Mouse (Mus musculus) midbrain, embryonic 16.5 days (tissue): ENCODE results near the gene Fam205a3. TPM values are rescaled to one million over a fixed set of nuclear protein-coding genes. Genes with fewer than 3 reads are reported as not detected.
"Not testable (repeated sequence)": the region's sequence is repeated elsewhere in the genome, so short reads cannot be mapped to it uniquely, and the experiment has no call there.

Source experiments
- ATAC-seq: fragments of 200-750 bp; cut with Nextera tagmentation; 2 replicates; pipeline ENCODE4 v1.8.0; 2017; ENCODE audit warnings: moderate TSS enrichment
- H3K27ac ChIP-seq: fragments of 300-500 bp; sonication (generic); 2 replicates; pipeline ENCODE4 v1.5.1; 2014; ENCODE audit warnings: mild to moderate bottlenecking, low read length, mixed read lengths
- H3K27me3 ChIP-seq: fragments of 300-500 bp; sonication (generic); 2 replicates; pipeline ENCODE4 v1.6.1; 2014; ENCODE audit warnings: low read depth, low read length, mixed read lengths; ENCODE audit not compliant: control insufficient read depth, insufficient read depth
- H3K36me3 ChIP-seq: fragments of 300-500 bp; sonication (generic); 2 replicates; pipeline ENCODE4 v1.6.1; 2014; ENCODE audit warnings: mild to moderate bottlenecking, low read length, moderate library complexity, mixed read lengths; ENCODE audit not compliant: control insufficient read depth, insufficient read depth
- H3K4me1 ChIP-seq: fragments of 300-500 bp; sonication (generic); 2 replicates; pipeline ENCODE4 v1.6.1; 2014; ENCODE audit warnings: mild to moderate bottlenecking, low read length, mixed read lengths; ENCODE audit not compliant: control insufficient read depth, insufficient read depth
- H3K4me2 ChIP-seq: fragments of 300-500 bp; sonication (generic); 2 replicates; pipeline ENCODE4 v1.6.1; 2014; ENCODE audit warnings: mild to moderate bottlenecking, low read length, mixed read lengths
- H3K4me3 ChIP-seq: fragments of 300-500 bp; sonication (generic); 2 replicates; pipeline ENCODE4 v1.5.1; 2014; ENCODE audit warnings: low read depth, mild to moderate bottlenecking, low read length, moderate library complexity, mixed read lengths
- H3K9ac ChIP-seq: fragments of 300-500 bp; sonication (generic); 2 replicates; pipeline ENCODE4 v1.6.1; 2014; ENCODE audit warnings: low read depth, low read length, mixed read lengths
- H3K9me3 ChIP-seq: fragments of 300-500 bp; sonication (generic); replicated peaks from 2 replicates; pipeline ENCODE4 v1.6.1; 2014; ENCODE audit warnings: mild to moderate bottlenecking, low read length, mixed read lengths; ENCODE audit not compliant: control insufficient read depth, poor library complexity, severe bottlenecking
- WGBS: fragments of 180-500 bp; shearing (Covaris S2); extraction: QIAGEN DNeasy Blood & Tissue Kit; methylation state at CpG from one replicate; pipeline ENCODE4 v1.1.7; 2014; 5-methylcytosine and 5-hydroxymethylcytosine counted together
- polyA plus RNA-seq: library from polyadenylated mRNA; unstranded; fragments of >200 nt; fragmentation: Nextera tagmentation; extraction: Ambion mirVana; gene quantifications from 2 replicates; pipeline ENCODE4 v1.2.1, GENCODE M21; 2015

Gene Fam205a3
- not detected in 2 replicates for polyA plus RNA-seq

GRCm38 (mm10) chr4:42318034-42318433 is at the start of gene Fam205a3:
Gene Fam205a3, plus strand, starts transcription at chr4:42318334.
- not testable (repeated sequence) for H3K27ac ChIP-seq, H3K27me3 ChIP-seq, ATAC-seq, H3K4me3 ChIP-seq, H3K9me3 ChIP-seq, H3K9ac ChIP-seq, H3K4me2 ChIP-seq, H3K4me1 ChIP-seq, H3K36me3 ChIP-seq
- WGBS: no CpG with 5 or more reads among the region's 1 CpGs

DNA sequence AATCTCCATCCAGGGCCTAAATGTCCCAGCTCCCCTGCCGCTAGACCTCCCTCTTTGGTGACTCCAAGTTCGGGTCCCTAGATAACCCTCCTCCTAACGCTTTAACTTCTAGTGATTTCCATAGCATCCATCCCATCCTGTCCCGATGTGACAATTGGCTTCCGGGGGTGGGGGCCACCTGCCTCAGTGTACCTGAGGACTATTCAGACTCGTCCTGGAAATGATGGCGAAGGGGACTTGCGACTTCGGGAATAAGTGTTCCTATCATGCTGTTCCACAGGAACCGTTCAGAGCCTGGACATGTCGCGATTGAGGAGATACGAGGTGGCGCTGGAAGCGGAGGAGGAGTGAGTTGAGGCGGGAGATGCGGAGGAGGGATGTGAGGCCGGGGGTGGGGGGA is 24.2 kb upstream of the Fam205a3 start, which contains the start of gene Gm21953:
TSS of gene Gm21953 (plus strand) at position 301 of the 400 bp plus-strand sequence.
- not testable (repeated sequence) for H3K4me1 ChIP-seq, H3K4me2 ChIP-seq, ATAC-seq, H3K9me3 ChIP-seq, H3K36me3 ChIP-seq, H3K9ac ChIP-seq, H3K27ac ChIP-seq, H3K27me3 ChIP-seq, H3K4me3 ChIP-seq
- WGBS: no CpG with 5 or more reads among the region's 18 CpGs

Other genes starting within 250 kb of the Fam205a3 start
- gene Gm3893, start 227.1 kb upstream of the Fam205a3 start, polyA plus RNA-seq: not detected in 2 replicates
- gene Gm13304, start 203.5 kb upstream of the Fam205a3 start, polyA plus RNA-seq: not detected in 2 replicates
- 3.9 and 4.0 TPM in 2 replicates for gene Gm13306, start 164.9 kb upstream of the Fam205a3 start, polyA plus RNA-seq
- 0.23 TPM in 1 of 2 replicates, not detected in the other for gene Gm13305, start 149.7 kb upstream of the Fam205a3 start, polyA plus RNA-seq
- not detected in 2 replicates for gene Gm10600, start 77.7 kb upstream of the Fam205a3 start, polyA plus RNA-seq
- gene Ccl21b, start 62.6 kb upstream of the Fam205a3 start, polyA plus RNA-seq: not detected in 2 replicates
- not detected in 2 replicates for gene Gm21953, start 24.1 kb upstream of the Fam205a3 start, polyA plus RNA-seq
- not detected in 2 replicates for gene Gm21586, start 121.0 kb downstream of the Fam205a3 start, polyA plus RNA-seq
- 0.21 and 0.26 TPM in 2 replicates for gene Gm2163, start 148.4 kb downstream of the Fam205a3 start, polyA plus RNA-seq
- gene Fam205a2, start 209.8 kb downstream of the Fam205a3 start, polyA plus RNA-seq: not detected in 2 replicates